Mouse (Mus musculus) kidney, adult 9 months (tissue): ENCODE measurements around the gene Ankrd33b.

Experiments
- DNase-seq: peaks from one replicate; pipeline ENCODE4 v3.0.0; 2022

Ankrd33b gene

GRCm38 (mm10) chr15:31262361-31262760 lies 105.2 kb downstream of the Ankrd33b start:
- DNase-seq = peak; percentile 53

GRCm38 (mm10) chr15:31261094-31261493 lies 106.4 kb downstream of the Ankrd33b start:
- no peak for DNase-seq

GRCm38 (mm10) chr15:31258693-31259439 lies 108.7 kb downstream of the Ankrd33b start:
- DNase-seq = no peak

DNA sequence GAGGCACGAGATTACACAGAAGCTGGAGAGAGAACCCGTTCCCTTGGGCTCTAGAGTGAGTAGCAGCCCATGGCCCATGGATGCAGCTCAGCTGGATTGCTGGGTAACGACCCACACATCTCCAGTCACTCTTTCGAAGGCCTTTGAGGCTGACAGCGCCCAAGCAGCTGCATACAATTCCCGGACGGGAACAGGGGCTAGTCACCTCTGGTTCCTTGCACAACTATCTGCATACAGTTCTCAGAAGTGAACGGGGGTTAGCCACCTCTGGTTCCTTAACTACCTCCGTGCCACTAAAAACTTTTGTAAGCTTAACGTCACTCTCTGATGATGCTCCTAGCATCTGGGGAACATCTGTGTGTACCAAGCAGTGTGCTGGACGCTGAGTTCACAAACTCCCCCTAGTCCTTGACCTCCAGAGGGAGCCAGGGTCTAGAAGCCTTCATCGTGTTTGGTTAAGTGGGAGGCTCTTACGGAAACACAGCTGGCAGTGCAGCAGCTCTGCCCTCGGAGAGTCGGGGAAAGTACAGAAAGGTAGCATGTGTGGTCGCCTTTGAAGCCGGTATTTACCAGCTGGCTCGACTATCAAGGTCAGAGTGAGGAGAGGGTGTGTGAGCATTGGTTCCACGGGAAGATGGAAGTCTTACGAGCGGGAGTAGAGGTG lies 109.4 kb downstream of the Ankrd33b start:
- DNase-seq = no peak

DNA sequence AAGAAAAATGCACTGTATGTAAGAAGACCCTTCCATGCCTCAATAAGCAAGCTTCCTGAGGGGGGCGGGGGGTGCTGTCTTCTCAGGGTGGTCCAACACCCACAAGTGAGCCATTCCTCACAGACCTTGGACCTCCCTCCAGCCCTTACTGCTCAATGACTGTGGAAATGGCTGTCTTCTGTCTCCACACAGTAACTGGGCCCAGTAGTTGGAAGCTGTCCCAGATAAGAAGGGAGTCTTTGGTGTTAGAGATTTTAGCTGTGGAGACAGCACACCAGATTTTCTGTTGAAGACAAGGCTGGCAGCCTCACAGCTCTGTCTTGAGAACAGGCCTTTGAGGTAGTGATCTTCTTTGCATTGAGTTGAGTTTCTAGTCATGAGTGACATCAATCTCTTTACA lies 110.2 kb downstream of the Ankrd33b start:
- DNase-seq = no peak

GRCm38 (mm10) chr15:31255762-31256161 lies 111.8 kb downstream of the Ankrd33b start:
- DNase-seq = no peak

GRCm38 (mm10) chr15:31254939-31255535 lies 112.5 kb downstream of the Ankrd33b start:
- DNase-seq = no peak

DNA sequence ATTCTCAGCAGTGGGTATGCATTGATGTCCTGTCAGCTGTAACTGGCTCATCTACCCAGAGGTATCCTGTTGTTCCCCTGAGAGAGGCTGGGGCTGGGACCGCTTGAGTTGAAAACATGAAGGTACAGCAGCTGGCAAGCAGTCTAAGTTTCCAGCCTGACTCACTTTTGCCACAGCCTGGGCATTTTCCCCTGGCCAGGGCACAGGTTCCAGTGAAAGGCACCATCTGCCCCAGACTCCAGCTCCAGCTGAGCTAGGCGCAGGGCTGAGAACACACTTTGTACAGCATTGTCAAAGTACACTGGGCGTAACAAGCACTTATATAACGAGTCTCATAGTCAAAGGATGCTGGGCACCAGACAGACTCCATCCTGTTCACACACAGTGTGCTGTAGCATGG lies 113.6 kb downstream of the Ankrd33b start:
- peak; percentile 85 for DNase-seq

DNA sequence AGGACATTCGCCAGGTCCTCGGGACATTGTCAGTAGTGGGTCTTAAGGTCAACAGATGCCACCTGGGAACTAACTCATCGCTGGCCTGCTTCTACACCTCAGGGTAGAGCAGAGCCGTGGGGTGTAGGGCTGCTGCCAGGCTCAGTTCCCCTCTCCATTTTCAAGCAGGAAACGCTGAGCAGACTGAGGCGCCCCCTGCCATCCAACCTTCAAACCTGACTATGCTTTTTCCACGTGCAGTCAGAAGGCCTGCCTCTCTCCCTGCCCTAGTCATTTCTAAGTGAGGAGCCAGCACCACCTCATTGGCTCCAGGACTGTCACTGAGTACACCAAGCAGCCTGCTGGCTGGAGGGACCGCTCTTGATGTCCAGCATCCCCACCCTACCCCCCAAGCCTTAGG lies 114.1 kb downstream of the Ankrd33b start:
- DNase-seq = no peak

- DNase-seq = no peak
Measured at GRCm38 (mm10) chr15:31252590-31253311, 114.8 kb downstream of the Ankrd33b start.

GRCm38 (mm10) chr15:31251189-31251588 lies 116.3 kb downstream of the Ankrd33b start:
- no peak for DNase-seq

DNA sequence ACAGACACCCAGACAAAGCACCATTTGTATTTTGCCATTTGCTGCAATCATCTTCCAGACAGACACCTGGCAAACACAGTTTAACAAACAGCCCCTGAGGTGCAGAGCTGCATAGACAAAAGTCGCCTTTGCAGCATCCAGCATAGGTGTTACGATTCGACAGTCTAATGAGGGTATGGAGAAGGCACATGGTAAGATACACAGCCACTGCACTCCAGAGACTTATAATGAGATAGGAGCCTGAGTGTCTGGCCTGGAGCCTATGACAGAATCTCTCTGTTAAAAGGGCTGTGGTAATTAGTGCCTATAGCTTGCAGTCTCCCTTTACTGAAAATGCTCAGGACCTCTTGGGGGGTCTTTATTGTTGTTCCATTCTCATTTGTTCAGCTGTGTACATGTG lies 116.8 kb downstream of the Ankrd33b start:
- DNase-seq = no peak

DNA sequence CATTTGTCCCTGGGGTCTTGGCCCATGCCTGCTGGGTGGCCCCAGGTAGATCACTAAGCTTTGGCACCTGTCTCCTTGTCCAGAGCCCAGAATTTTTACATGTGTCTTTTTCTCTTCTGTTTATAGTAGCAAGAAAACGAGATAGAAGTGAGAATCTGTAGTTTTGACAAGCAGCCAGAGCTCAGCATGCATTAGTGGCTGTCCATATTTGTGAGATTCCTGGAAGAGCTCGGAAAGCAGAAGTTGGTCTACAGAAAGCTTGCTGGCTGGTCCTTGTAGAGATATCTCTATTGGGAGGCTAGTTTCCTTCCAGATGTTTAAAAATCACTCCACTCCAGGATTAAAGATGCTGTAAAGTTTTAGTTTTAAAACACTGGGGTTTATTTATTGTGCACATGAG lies 117.5 kb downstream of the Ankrd33b start:
- no peak for DNase-seq

GRCm38 (mm10) chr15:31248882-31249281 lies 118.6 kb downstream of the Ankrd33b start:
- DNase-seq = no peak

- DNase-seq = no peak
Measured at GRCm38 (mm10) chr15:31247035-31247434, 120.5 kb downstream of the Ankrd33b start.

- no peak for DNase-seq
Measured at GRCm38 (mm10) chr15:31245934-31246333, 121.6 kb downstream of the Ankrd33b start.

DNA sequence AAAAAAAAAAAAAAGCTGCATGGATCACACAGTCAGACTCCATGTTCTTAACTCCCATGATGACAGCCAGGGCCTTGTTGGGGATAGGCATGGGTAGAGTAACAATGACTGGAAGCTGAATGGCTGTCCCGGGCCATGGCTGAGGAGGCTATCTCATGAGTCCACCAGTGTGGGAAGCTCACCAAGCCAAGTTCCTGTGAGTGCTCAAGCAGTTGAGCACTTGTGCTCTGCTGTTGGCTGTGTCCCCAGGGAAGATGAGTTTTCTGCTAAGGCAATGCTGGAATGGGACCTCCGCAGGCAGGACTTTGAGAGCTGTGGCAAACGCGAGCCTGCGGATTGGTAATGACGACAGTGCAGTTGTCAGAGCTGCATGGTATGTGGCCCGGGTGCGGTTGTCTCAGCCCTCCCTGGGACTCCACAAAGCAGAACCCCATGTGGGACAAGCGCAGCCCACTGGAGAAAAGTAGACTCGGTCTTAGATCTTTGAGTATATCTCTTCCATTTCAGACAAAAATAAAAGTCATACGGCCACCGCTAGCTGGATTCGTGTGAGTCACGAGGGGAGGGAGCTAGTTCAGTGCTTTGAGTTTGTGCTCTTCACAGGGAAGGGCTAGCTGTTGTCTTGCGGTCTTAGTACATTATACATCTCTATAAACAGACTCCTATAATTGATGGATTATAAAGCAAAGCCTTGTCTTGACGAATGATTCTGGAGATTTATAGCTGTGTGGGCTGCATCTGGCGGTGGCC lies 122.7 kb downstream of the Ankrd33b start:
- DNase-seq = no peak

GRCm38 (mm10) chr15:31243260-31243659 lies 124.3 kb downstream of the Ankrd33b start:
- no peak for DNase-seq
